Mouse (Mus musculus) ES-E14 (cell line): ENCODE measurements around the gene Gtf2ird1.

Source experiments
- HCFC1 ChIP-seq: IDR thresholded peaks from 2 replicates; pipeline ENCODE4 v1.6.1; 2012; ENCODE audit warnings: low read length, inconsistent platforms, borderline replicate concordance; ENCODE audit not compliant: insufficient read depth
- MAFK ChIP-seq: IDR thresholded peaks from 2 replicates; pipeline ENCODE4 v1.6.1; 2014; ENCODE audit warnings: mild to moderate bottlenecking, low read depth, low read length, inconsistent platforms; ENCODE audit not compliant: insufficient read depth

DNA sequence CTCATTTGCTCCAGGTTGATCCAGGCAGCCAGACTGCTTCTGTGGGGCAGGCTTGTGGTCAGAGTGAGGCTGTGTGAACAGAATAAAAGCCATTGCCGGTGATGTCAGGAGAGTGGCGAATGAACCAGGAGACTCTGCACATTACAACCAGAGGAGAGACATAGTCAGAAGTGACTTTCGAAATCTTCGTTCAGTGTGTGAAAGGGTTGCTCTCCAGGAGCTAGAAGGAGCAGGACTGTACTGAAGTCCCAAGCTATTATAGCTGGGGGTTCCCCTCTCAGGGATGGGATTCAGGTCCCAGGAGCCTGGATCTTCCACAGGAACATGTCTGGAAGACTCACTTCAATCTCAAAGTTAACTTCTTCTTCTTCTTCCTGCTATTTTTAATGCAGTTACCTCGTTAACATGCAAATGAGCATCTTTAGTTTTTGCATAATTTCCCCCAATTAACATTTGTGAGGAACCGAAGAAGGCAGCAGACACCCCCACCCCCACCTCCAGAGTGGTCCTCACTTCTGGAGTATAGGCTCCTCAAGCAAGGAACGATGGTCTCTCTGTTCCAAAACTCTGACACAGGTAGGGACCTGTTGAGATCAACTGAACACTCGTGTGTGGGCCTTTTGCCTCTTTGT is 14.1 kb upstream of the Gtf2ird1 start:
- TF ChIP-seq MAFK (no peak), HCFC1 (no peak)
